Mouse (Mus musculus) small intestine, adult 2 months (tissue): ENCODE data around the gene Kin.

Experiments used
- CTCF ChIP-seq: fragments of 200-500 bp; IDR thresholded peaks from 2 replicates; pipeline ENCODE4 v1.5.1; 2012; ENCODE audit warnings: low read depth, mild to moderate bottlenecking, control low read depth, inconsistent platforms, low read length, moderate library complexity, mixed read lengths; ENCODE audit not compliant: insufficient replicate concordance, insufficient read length; ENCODE audit errors: extremely low read depth
- POLR2A ChIP-seq: fragments of 200-500 bp; IDR thresholded peaks from 2 replicates; pipeline ENCODE4 v1.6.1; 2012; ENCODE audit warnings: low read depth, mild to moderate bottlenecking, control low read depth, inconsistent platforms, low read length, moderate library complexity

DNA sequence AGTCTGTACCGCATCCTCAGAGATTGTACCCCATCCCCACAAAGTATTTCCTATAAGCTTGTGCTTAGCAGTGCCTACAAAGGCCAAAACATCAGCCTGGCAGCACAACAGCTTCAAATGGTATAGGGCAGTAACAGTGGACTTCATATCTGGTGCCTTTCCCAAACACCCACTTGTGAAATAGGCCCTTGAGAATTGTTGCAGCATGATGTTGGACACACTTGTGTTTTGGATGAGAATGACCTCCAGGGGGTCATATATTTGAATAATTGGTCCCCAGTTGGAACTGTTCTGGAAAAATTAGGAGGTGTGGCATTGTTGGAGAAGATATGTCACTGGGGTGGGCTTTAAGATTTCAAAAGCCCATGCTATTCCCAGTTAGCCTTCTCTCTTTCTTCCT lies 28.4 kb upstream of the Kin start:
- TF ChIP-seq CTCF (no peak), POLR2A (no peak)
